Mouse (Mus musculus): Measurements from ENCODE around the gene Nek8. TPM values are rescaled to one million over a fixed set of nuclear protein-coding genes. Genes with fewer than 3 reads are reported as not detected.

The Nek8 gene
- polyA plus RNA-seq, 1 experiment = 10.4 TPM

DNA sequence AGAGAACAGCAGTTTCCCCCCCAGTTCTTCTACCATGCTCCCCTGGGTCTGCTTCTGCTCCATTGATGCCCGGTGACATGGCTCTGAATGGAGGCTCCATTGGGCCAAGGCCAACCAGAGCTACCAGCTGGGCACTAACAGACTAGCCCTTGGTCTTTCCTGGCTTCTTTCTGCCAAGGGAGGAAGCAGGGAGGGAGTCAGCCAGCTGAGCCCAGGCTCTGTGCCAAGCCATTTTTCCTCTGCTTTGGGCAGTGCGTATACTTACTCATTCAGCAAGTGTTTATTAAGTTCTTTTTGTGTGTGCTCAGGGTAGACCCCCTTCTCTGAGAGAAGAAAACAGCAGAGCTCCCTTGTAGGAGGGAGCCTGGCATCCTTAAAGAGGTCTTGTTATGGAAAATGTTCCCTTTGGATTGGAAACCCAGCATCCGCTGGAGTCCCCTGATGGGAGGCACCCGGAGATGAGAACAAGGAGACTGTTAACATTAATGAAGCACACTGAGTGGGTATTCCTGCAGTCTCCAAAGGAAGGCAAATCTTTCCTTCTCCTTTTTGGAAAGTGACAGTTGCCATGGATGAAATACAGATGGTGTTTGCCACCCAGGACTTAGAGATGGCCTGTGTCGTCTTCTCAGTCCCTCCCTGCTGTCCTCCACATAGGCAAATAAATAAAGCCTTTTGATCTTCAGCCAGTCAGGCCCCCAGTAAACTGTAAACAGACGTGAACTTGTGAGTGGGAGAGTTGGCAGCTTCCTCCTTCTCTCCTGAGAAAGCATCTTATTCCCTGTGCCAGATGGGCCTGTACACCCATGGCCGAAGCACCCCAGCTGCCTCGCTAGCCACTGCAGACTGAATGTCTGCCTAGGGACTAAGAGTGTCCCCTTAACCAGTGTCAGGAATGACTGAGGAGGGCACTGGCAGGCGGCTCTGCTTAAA lies 23.9 kb downstream of the Nek8 start:
- WGBS = 89% methylated on average over 9 of the region's 9 CpGs
- TF ChIP-seq POLR2A (IDR thresholded peaks at IDR 0.05; ENCODE audit: borderline replicate concordance, control insufficient read depth, low read depth, low read length) (no peak), CTCF (IDR thresholded peaks at IDR 0.05; ENCODE audit: control insufficient read depth, insufficient read depth, low read length) (no peak)
- Histone ChIP-seq H3K4me3 (replicated peaks; ENCODE audit: control insufficient read depth, low read depth, low read length) (no peak overlapping the region), H3K27ac (ENCODE audit: control insufficient read depth, insufficient read depth, low read depth, low read length, poor library complexity) (no peak overlapping the region), H3K4me1 (ENCODE audit: control insufficient read depth, insufficient read depth, low read length) (no peaks in the 10 kb centered on the region)

DNA sequence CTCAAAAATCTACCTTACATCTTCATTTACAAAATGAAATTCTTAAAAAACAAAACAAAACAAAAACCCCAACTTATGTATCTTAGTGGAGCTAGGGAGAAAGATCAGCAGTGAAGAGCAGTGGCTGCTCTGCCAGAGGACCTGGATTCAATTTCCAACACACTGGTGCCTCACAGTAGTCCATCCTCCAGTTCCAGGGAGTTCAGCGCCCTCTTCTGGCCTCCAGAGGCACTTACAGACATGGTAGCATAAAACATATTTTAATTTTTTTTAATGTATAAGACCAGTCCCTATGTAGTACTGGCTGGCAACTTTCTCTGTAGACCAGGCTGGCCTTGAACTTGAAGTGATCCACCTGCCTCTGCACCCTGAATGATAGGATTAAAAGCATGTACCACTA lies 25.3 kb downstream of the Nek8 start:
- TF ChIP-seq POLR2A (IDR thresholded peaks at IDR 0.05; ENCODE audit: borderline replicate concordance, control insufficient read depth, low read depth, low read length) (no peak), CTCF (IDR thresholded peaks at IDR 0.05; ENCODE audit: control insufficient read depth, insufficient read depth, low read length) (peak; percentile 69)
- 28% methylated on average over 1 of the region's 1 CpGs for WGBS
- Histone ChIP-seq H3K27ac (ENCODE audit: control insufficient read depth, insufficient read depth, low read depth, low read length, poor library complexity) (no peak overlapping the region), H3K4me1 (ENCODE audit: control insufficient read depth, insufficient read depth, low read length) (no peaks in the 10 kb centered on the region), H3K4me3 (replicated peaks; ENCODE audit: control insufficient read depth, low read depth, low read length) (no peak overlapping the region)

DNA sequence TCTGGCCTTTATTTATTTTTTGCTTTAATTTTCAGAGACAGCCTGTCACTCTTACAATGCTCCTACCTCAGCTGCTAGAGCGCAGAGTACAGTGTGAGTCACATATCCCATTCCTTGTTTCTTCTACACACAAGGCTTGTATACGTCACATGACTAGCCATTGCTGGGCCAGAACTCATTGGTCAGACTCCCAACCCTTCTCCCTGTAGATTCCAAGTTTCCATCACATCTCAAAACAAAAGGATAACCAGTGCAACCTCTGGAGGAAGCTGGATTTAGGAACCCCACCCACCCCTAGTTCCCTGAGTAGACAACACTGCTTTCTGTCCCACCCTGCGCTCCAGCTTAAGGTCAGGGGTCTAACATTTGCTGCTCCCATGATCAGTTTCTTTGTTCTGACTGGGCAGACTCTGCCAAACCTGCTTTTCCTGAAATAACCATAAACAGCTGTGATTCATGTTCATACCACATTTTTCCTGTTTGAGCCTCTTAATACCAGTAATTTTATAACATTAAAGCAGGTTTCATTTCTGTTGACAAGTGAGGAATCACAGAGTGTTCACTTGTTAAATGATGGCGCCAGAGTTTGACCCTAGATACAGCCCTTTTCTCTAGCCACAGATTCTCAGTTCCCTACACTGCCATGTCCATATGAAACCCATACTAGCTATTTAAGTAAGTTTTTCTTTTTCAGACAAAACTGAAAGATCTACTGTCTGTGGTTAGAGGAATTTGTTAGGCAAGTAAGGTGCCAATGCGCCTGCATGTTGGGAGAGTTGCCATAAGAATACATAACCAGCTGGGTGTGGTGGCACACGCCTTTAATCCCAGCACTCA lies 29.6 kb downstream of the Nek8 start:
- TF ChIP-seq CTCF (IDR thresholded peaks at IDR 0.05; ENCODE audit: control insufficient read depth, insufficient read depth, low read length) (no peak), POLR2A (IDR thresholded peaks at IDR 0.05; ENCODE audit: borderline replicate concordance, control insufficient read depth, low read depth, low read length) (no peak)
- Histone ChIP-seq H3K4me3 (replicated peaks; ENCODE audit: control insufficient read depth, low read depth, low read length) (no peak overlapping the region), H3K4me1 (ENCODE audit: control insufficient read depth, insufficient read depth, low read length) (no peaks in the 10 kb centered on the region), H3K27ac (ENCODE audit: control insufficient read depth, insufficient read depth, low read depth, low read length, poor library complexity) (no peak overlapping the region)
- 82% methylated on average over 6 of the region's 6 CpGs for WGBS

DNA sequence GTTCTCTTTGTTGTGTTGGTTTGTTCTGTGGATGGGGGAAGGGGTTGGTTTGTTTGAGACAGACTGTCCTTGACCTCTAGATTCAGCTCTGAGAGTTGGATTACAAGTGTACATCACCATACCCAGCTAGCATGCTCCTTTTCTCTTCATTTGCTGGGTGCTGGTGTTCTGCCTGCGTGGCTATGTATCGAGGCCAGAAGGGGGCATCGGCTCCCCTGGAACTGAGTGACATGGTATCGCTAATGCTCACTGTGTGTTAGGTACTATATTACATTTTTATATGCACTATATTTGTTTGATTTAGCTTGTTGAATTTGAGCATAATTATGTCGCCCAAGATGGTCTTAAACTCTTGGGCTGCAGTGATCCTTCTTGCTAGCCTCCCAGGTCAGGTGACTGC lies 30.3 kb downstream of the Nek8 start:
- Histone ChIP-seq H3K4me3 (replicated peaks; ENCODE audit: control insufficient read depth, low read depth, low read length) (no peak overlapping the region), H3K4me1 (ENCODE audit: control insufficient read depth, insufficient read depth, low read length) (no peaks in the 10 kb centered on the region), H3K27ac (ENCODE audit: control insufficient read depth, insufficient read depth, low read depth, low read length, poor library complexity) (no peak overlapping the region)
- WGBS = 87% methylated on average over 5 of the region's 5 CpGs
- TF ChIP-seq POLR2A (IDR thresholded peaks at IDR 0.05; ENCODE audit: borderline replicate concordance, control insufficient read depth, low read depth, low read length) (no peak), CTCF (IDR thresholded peaks at IDR 0.05; ENCODE audit: control insufficient read depth, insufficient read depth, low read length) (peak; percentile 22; the same call in 1 of the 2 replicates)

DNA sequence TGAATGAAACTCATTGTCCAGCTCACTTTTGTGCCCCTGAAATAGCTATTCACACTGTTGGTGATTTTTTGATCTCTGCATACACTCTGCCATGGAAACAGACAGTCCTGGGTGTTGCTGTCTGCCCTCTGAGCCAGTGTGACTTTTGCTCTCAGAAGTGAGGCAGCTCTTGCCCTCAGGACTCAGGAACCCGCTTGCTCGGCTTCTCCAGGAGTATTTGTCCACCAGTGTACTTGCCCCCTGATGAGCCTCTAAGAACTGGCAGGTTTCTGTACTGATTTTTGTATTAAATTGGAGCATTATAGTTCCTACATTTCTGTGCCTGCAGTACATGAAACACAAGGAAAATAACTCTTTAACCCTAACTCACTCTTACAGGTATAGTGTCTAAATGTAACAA lies 33.0 kb downstream of the Nek8 start:
- no peaks in the 10 kb centered on the region for H3K4me1 ChIP-seq (ENCODE audit: control insufficient read depth, insufficient read depth, low read length)
- H3K27ac ChIP-seq (ENCODE audit: control insufficient read depth, insufficient read depth, low read depth, low read length, poor library complexity) = no peak overlapping the region
- TF ChIP-seq POLR2A (IDR thresholded peaks at IDR 0.05; ENCODE audit: borderline replicate concordance, control insufficient read depth, low read depth, low read length) (no peak), CTCF (IDR thresholded peaks at IDR 0.05; ENCODE audit: control insufficient read depth, insufficient read depth, low read length) (no peak)
- H3K4me3 ChIP-seq (replicated peaks; ENCODE audit: control insufficient read depth, low read depth, low read length) = no peak overlapping the region
- 99% methylated on average over 2 of the region's 2 CpGs for WGBS

DNA sequence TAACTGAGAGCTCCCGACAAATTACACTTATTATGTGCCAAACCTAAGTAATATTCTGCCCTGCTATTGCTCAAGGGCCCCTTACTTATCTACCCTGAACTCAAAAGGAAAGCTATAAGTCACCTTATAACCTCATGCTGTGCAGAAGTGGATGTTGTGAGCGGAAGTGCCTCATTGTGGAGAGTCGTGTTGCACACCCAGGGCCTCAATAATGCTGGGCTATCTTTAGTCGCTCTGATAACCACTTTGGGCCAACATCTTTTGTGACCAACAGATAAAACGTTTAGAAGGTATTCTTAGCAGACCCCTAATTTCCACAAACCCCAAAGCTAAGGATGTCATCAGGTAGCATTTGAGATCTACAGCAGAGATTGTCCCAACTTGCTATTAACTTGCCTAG lies 35.8 kb downstream of the Nek8 start:
- H3K4me1 ChIP-seq (ENCODE audit: control insufficient read depth, insufficient read depth, low read length) = no peaks in the 10 kb centered on the region
- TF ChIP-seq CTCF (IDR thresholded peaks at IDR 0.05; ENCODE audit: control insufficient read depth, insufficient read depth, low read length) = no peak
- TF ChIP-seq POLR2A (IDR thresholded peaks at IDR 0.05; ENCODE audit: borderline replicate concordance, control insufficient read depth, low read depth, low read length) = no peak
- WGBS = 49% methylated on average over 5 of the region's 5 CpGs
- no peak overlapping the region for H3K4me3 ChIP-seq (replicated peaks; ENCODE audit: control insufficient read depth, low read depth, low read length)
- H3K27ac ChIP-seq (ENCODE audit: control insufficient read depth, insufficient read depth, low read depth, low read length, poor library complexity) = no peak overlapping the region

DNA sequence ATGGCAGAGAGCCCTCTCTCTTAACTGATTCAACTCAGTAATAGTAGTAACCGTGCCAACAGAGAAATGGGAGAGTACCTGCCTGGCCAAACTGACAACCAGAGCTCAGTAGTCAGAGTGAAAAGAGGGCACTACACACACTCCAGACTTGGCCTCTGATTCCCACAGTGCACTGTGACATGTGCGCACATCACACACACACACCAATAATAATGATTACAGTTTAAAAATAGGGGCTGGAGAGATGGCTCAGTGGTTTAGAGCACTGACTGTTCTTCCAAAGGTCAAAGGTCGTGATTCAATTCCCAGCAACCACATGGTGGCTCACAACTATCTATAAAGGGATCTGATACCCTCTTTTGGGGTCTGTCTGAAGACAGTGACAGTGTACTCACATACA lies 38.5 kb downstream of the Nek8 start:
- Histone ChIP-seq H3K4me3 (replicated peaks; ENCODE audit: control insufficient read depth, low read depth, low read length) (no peak overlapping the region), H3K4me1 (ENCODE audit: control insufficient read depth, insufficient read depth, low read length) (peaks cover 6% of the 10 kb centered on the region), H3K27ac (ENCODE audit: control insufficient read depth, insufficient read depth, low read depth, low read length, poor library complexity) (no peak overlapping the region)
- 81% methylated on average over 3 of the region's 3 CpGs for WGBS
- no peak for TF ChIP-seq POLR2A (IDR thresholded peaks at IDR 0.05; ENCODE audit: borderline replicate concordance, control insufficient read depth, low read depth, low read length)
- TF ChIP-seq CTCF (IDR thresholded peaks at IDR 0.05; ENCODE audit: control insufficient read depth, insufficient read depth, low read length) = no peak

DNA sequence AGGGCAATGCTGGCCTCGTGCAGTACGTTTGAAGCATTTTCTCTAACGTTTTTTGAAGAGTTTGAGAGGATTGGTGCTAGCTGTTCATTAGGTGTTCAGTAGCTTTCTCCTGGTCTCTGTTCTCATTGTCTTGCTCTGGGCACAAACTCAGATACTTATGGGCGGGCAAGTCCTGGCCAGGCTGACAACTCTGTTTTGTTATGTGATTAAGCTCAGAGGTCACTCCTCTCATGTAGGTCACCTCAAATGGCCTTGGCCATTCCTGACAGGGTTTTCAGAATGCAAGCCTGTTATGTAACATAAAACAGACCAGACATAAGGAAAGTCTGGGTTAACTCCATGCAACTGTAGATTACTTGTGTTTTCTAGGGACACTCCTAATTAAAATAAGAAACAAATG lies 38.9 kb downstream of the Nek8 start:
- TF ChIP-seq POLR2A (IDR thresholded peaks at IDR 0.05; ENCODE audit: borderline replicate concordance, control insufficient read depth, low read depth, low read length) (no peak), CTCF (IDR thresholded peaks at IDR 0.05; ENCODE audit: control insufficient read depth, insufficient read depth, low read length) (no peak)
- H3K4me3 ChIP-seq (replicated peaks; ENCODE audit: control insufficient read depth, low read depth, low read length) = no peak overlapping the region
- WGBS = 86% methylated on average over 4 of the region's 4 CpGs
- peaks cover 8% of the 10 kb centered on the region for H3K4me1 ChIP-seq (ENCODE audit: control insufficient read depth, insufficient read depth, low read length)
- H3K27ac ChIP-seq (ENCODE audit: control insufficient read depth, insufficient read depth, low read depth, low read length, poor library complexity) = no peak overlapping the region
